Mouse (Mus musculus): ENCODE results near the gene Ddx56. TPM values are rescaled to one million over a fixed set of nuclear protein-coding genes. Genes with fewer than 3 reads are reported as not detected.

Gene Ddx56
- polyA plus RNA-seq, 2 experiments = 28.7 to 45.8 TPM

- H3K4me2 ChIP-seq (ENCODE audit: low read depth) = no peak overlapping the region
- TF ChIP-seq EP300 (IDR thresholded peaks at IDR 0.05; ENCODE audit: low read depth) (no peak), CTCF (IDR thresholded peaks at IDR 0.05; ENCODE audit: low read depth) (no peak)
- 49% methylated on average over 3 of the region's 3 CpGs for WGBS (ENCODE audit: insufficient replicate concordance)
- no peaks in the 10 kb centered on the region for H3K27me3 ChIP-seq (ENCODE audit: control insufficient read depth, insufficient read depth, low read length)
- no peaks in the 10 kb centered on the region for H3K9me3 ChIP-seq (ENCODE audit: control insufficient read depth, low read length)
- no peak for DNase-seq (ENCODE audit: low read depth in 3 of 3, low spot score in 3 of 3)
- no peaks in the 10 kb centered on the region for H3K36me3 ChIP-seq (replicated peaks; ENCODE audit: control insufficient read depth, insufficient read depth, low read depth)
- H3K4me1 ChIP-seq (replicated peaks; ENCODE audit: control insufficient read depth in 2 of 2, insufficient read depth in 2 of 2, low read length in 1 of 2) = no peaks in the 10 kb centered on the region
- no peak overlapping the region for H3K9ac ChIP-seq (replicated peaks)
- ATAC-seq (ENCODE audit: insufficient read depth) = no peak
- no peak overlapping the region for H3K27ac ChIP-seq
- no peak overlapping the region for H3K4me3 ChIP-seq (ENCODE audit: insufficient read depth in 1 of 2, low read depth in 2 of 2, low read length in 2 of 2)
Measured at GRCm38 (mm10) chr11:6282940-6283339, 15.4 kb upstream of the Ddx56 start.

GRCm38 (mm10) chr11:6276466-6276865, 8.9 kb upstream of the Ddx56 start:
- DNase-seq (ENCODE audit: low read depth in 3 of 3, low spot score in 3 of 3) = no peak
- H3K27ac ChIP-seq = no peak overlapping the region
- no peak for ATAC-seq (ENCODE audit: insufficient read depth)
- H3K4me1 ChIP-seq (replicated peaks; ENCODE audit: control insufficient read depth in 2 of 2, insufficient read depth in 2 of 2, low read length in 1 of 2) = peaks cover 4 to 8% of the 10 kb centered on the region in 2 experiments
- H3K9me3 ChIP-seq (ENCODE audit: control insufficient read depth, low read length) = no peaks in the 10 kb centered on the region
- H3K27me3 ChIP-seq (ENCODE audit: control insufficient read depth, insufficient read depth, low read length) = no peaks in the 10 kb centered on the region
- no peak overlapping the region for H3K4me2 ChIP-seq (ENCODE audit: low read depth)
- no peak for TF ChIP-seq CTCF (IDR thresholded peaks at IDR 0.05; ENCODE audit: low read depth)
- no peak for TF ChIP-seq EP300 (IDR thresholded peaks at IDR 0.05; ENCODE audit: low read depth)
- WGBS (ENCODE audit: insufficient replicate concordance) = 63% methylated on average over 3 of the region's 3 CpGs
- H3K4me3 ChIP-seq (ENCODE audit: insufficient read depth in 1 of 2, low read depth in 2 of 2, low read length in 2 of 2) = no peak overlapping the region
- 0 out of 2 replicates have a peak, but pooled peaks cover under 1% of the 10 kb centered on the region for H3K36me3 ChIP-seq (replicated peaks; ENCODE audit: control insufficient read depth, insufficient read depth, low read depth)
- H3K9ac ChIP-seq (replicated peaks) = no peak overlapping the region

DNA sequence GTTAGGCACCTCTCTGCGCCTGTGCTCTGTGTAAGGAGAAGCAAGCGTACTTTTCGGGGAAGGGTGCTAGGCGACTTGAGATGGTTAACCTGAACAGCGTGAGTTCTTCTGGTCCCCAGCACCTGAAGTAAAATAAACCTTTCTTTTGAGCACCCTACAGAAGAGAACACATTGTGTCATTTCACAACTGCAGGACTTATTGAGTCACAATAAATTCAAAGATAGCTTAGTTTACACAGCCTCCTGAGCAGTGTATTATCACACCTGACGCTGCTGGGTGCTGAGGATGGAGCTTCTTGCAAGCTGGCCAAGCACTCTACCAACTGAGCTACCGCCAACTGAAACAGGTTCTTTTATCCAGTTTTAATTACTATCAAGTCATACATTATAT, 7.5 kb upstream of the Ddx56 start:
- ATAC-seq (ENCODE audit: insufficient read depth) (no peak), DNase-seq (ENCODE audit: low read depth in 3 of 3, low spot score in 3 of 3) (no peak)
- Histone ChIP-seq H3K36me3 (replicated peaks; ENCODE audit: control insufficient read depth, insufficient read depth, low read depth) (peaks cover 10% of the 10 kb centered on the region), H3K9ac (replicated peaks) (peak overlapping the region; percentile 92), H3K4me2 (ENCODE audit: low read depth) (peak overlapping the region; percentile 87), H3K27ac (peak overlapping the region; percentile 66), H3K9me3 (ENCODE audit: control insufficient read depth, low read length) (no peaks in the 10 kb centered on the region), H3K4me3 (ENCODE audit: insufficient read depth in 1 of 2, low read depth in 2 of 2, low read length in 2 of 2) (peak overlapping the region; percentile 73 to 88), H3K4me1 (replicated peaks; ENCODE audit: control insufficient read depth in 2 of 2, insufficient read depth in 2 of 2, low read length in 1 of 2) (peaks cover 4 to 8% of the 10 kb centered on the region in 2 experiments), H3K27me3 (ENCODE audit: control insufficient read depth, insufficient read depth, low read length) (no peaks in the 10 kb centered on the region)
- WGBS (ENCODE audit: insufficient replicate concordance) = 31% methylated on average over 7 of the region's 7 CpGs
- TF ChIP-seq CTCF (IDR thresholded peaks at IDR 0.05; ENCODE audit: low read depth) (no peak), EP300 (IDR thresholded peaks at IDR 0.05; ENCODE audit: low read depth) (no peak)

GRCm38 (mm10) chr11:6274387-6275093, 7.0 kb upstream of the Ddx56 start, which contains the start of gene Tmed4:
Gene Tmed4, minus strand, starts transcription at chr11:6274870.
- H3K4me2 ChIP-seq (ENCODE audit: low read depth) = peak within 1 kb of the TSS; percentile 87
- peak; percentile 89 to 92 (median 90) for DNase-seq (ENCODE audit: low read depth in 3 of 3, low spot score in 3 of 3)
- under 1% methylated on average over 39 of the region's 39 CpGs for WGBS (ENCODE audit: insufficient replicate concordance)
- ATAC-seq (ENCODE audit: insufficient read depth) = peak; percentile 97
- H3K4me1 ChIP-seq (replicated peaks; ENCODE audit: control insufficient read depth in 2 of 2, insufficient read depth in 2 of 2, low read length in 1 of 2) = peaks cover 4 to 8% of the 10 kb centered on the region in 2 experiments
- no peaks in the 10 kb centered on the region for H3K27me3 ChIP-seq (ENCODE audit: control insufficient read depth, insufficient read depth, low read length)
- H3K27ac ChIP-seq = peak within 1 kb of the TSS; percentile 66
- peak within 1 kb of the TSS; percentile 73 to 88 for H3K4me3 ChIP-seq (ENCODE audit: insufficient read depth in 1 of 2, low read depth in 2 of 2, low read length in 2 of 2)
- peaks cover 10% of the 10 kb centered on the region for H3K36me3 ChIP-seq (replicated peaks; ENCODE audit: control insufficient read depth, insufficient read depth, low read depth)
- peak within 1 kb of the TSS; percentile 92 for H3K9ac ChIP-seq (replicated peaks)
- TF ChIP-seq CTCF (IDR thresholded peaks at IDR 0.05; ENCODE audit: low read depth) (peak; percentile 94), EP300 (IDR thresholded peaks at IDR 0.05; ENCODE audit: low read depth) (no peak)
- no peaks in the 10 kb centered on the region for H3K9me3 ChIP-seq (ENCODE audit: control insufficient read depth, low read length)

GRCm38 (mm10) chr11:6273607-6274006, 6.0 kb upstream of the Ddx56 start:
- ATAC-seq (ENCODE audit: insufficient read depth) (no peak), DNase-seq (ENCODE audit: low read depth in 3 of 3, low spot score in 3 of 3) (no peak)
- peak overlapping the region; percentile 73 to 88 for H3K4me3 ChIP-seq (ENCODE audit: insufficient read depth in 1 of 2, low read depth in 2 of 2, low read length in 2 of 2)
- H3K9ac ChIP-seq (replicated peaks) = peak overlapping the region; percentile 92
- peaks cover 10% of the 10 kb centered on the region for H3K36me3 ChIP-seq (replicated peaks; ENCODE audit: control insufficient read depth, insufficient read depth, low read depth)
- H3K9me3 ChIP-seq (ENCODE audit: control insufficient read depth, low read length) = no peaks in the 10 kb centered on the region
- H3K27ac ChIP-seq = no peak overlapping the region
- H3K4me1 ChIP-seq (replicated peaks; ENCODE audit: control insufficient read depth in 2 of 2, insufficient read depth in 2 of 2, low read length in 1 of 2) = peaks cover 4 to 8% of the 10 kb centered on the region in 2 experiments
- H3K4me2 ChIP-seq (ENCODE audit: low read depth) = peak overlapping the region; percentile 87
- 31% methylated on average over 11 of the region's 11 CpGs for WGBS (ENCODE audit: insufficient replicate concordance)
- TF ChIP-seq EP300 (IDR thresholded peaks at IDR 0.05; ENCODE audit: low read depth) = no peak
- TF ChIP-seq CTCF (IDR thresholded peaks at IDR 0.05; ENCODE audit: low read depth) = no peak
- no peaks in the 10 kb centered on the region for H3K27me3 ChIP-seq (ENCODE audit: control insufficient read depth, insufficient read depth, low read length)
